In the genomic region with DNA sequence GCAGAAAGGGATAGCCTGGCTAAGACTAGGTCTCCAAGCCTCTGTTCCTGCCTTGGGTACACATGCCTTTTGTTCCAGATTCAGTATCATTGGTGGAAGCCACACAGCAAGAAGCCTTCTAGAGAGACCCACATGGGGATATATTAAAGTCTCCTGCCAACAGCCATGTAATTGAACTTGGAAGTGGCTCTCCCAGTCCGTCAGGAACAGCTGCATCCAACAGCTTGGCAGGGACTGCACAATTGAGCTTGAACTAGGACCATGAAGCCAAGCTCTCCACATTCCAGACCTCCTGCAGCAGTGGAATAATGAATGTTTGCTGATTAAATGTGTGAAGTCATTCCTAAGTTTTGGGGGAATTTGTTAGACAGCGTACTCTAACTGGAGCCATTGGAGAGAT, we compare ENCODE assay signal across 18 mouse cellular contexts.
DNase-seq lines count a peak whose midpoint lies in the region; ATAC-seq and TF ChIP-seq lines count a peak whose summit lies in the region.
"Had no signal": no experiment of that assay in that cellular context is flagged by ENCODE, and none has a peak within 500 bp of the region (broad histone marks: within the 10 kb centered on the region; RNA-seq: fewer than 3 reads in every experiment).

No protein-coding gene starts in this region.

- H3K36me3 ChIP-seq in hindbrain, embryonic 16.5 days (ENCODE audit: control insufficient read depth, insufficient read depth, low read length), result no peaks in the 10 kb centered on the region
- H3K36me3 ChIP-seq in hindbrain, embryonic 13.5 days, result no peaks in the 10 kb centered on the region
- H3K36me3 ChIP-seq in lung, postnatal 0 days (ENCODE audit: insufficient read depth, low read length), result no peaks in the 10 kb centered on the region
- no peaks in the 10 kb centered on the region for H3K36me3 ChIP-seq in intestine, postnatal 0 days (ENCODE audit: control insufficient read depth, insufficient read depth)
- H3K36me3 ChIP-seq: forebrain, embryonic 12.5 days; limb, embryonic 12.5 days; liver, embryonic 12.5 days; lung, embryonic 15.5 days had no signal

- no peak for TF ChIP-seq CTCF in lung, postnatal 0 days (IDR thresholded peaks at IDR 0.05)
- TF ChIP-seq CTCF in intestine, postnatal 0 days (IDR thresholded peaks at IDR 0.05; ENCODE audit: low read depth), result no peak

- peak; percentile 48; the same call in 1 of the 2 replicates for ATAC-seq in hindbrain, embryonic 16.5 days
- no peak for ATAC-seq in hindbrain, embryonic 13.5 days (ENCODE audit: low FRiP score)
- ATAC-seq in lung, postnatal 0 days, result no peak
- ATAC-seq in intestine, postnatal 0 days, result no peak
- ATAC-seq: liver, embryonic 12.5 days; midbrain, embryonic 16.5 days had no signal

- H3K4me2 ChIP-seq in hindbrain, embryonic 16.5 days (ENCODE audit: low read length), result no peak overlapping the region
- no peak overlapping the region for H3K4me2 ChIP-seq in hindbrain, embryonic 13.5 days
- no peak overlapping the region for H3K4me2 ChIP-seq in lung, postnatal 0 days (replicated peaks; ENCODE audit: low read depth, low read length)
- H3K4me2 ChIP-seq in intestine, postnatal 0 days (replicated peaks; ENCODE audit: low read depth), result no peak overlapping the region
- H3K4me2 ChIP-seq: forebrain, embryonic 12.5 days; limb, embryonic 12.5 days; liver, embryonic 12.5 days; lung, embryonic 15.5 days had no signal

- no peaks in the 10 kb centered on the region; the same call in none of the 2 replicates for H3K27me3 ChIP-seq in hindbrain, embryonic 16.5 days (replicated peaks; ENCODE audit: control insufficient read depth, insufficient read depth, low read length)
- peaks cover 34% of the 10 kb centered on the region for H3K27me3 ChIP-seq in hindbrain, embryonic 13.5 days
- no peaks in the 10 kb centered on the region for H3K27me3 ChIP-seq in lung, postnatal 0 days (replicated peaks; ENCODE audit: insufficient read depth, low read length)
- no peaks in the 10 kb centered on the region for H3K27me3 ChIP-seq in intestine, postnatal 0 days (replicated peaks; ENCODE audit: control insufficient read depth, insufficient read depth, low read length)
- H3K27me3 ChIP-seq: forebrain, embryonic 12.5 days; limb, embryonic 12.5 days; liver, embryonic 12.5 days; lung, embryonic 15.5 days had no signal

- no peaks in the 10 kb centered on the region for H3K9me3 ChIP-seq in hindbrain, embryonic 16.5 days (ENCODE audit: control insufficient read depth, low read length)
- H3K9me3 ChIP-seq in hindbrain, embryonic 13.5 days, result no peaks in the 10 kb centered on the region
- H3K9me3 ChIP-seq in lung, postnatal 0 days (ENCODE audit: low read length), result no peaks in the 10 kb centered on the region
- H3K9me3 ChIP-seq in intestine, postnatal 0 days (ENCODE audit: control insufficient read depth), result no peaks in the 10 kb centered on the region
- H3K9me3 ChIP-seq: forebrain, embryonic 12.5 days; limb, embryonic 12.5 days; liver, embryonic 12.5 days; lung, embryonic 15.5 days had no signal

- TF ChIP-seq EP300 in lung, postnatal 0 days (IDR thresholded peaks at IDR 0.05), result no peak

- H3K27ac ChIP-seq in hindbrain, embryonic 16.5 days (ENCODE audit: low read depth, low read length), result no peak overlapping the region
- no peak overlapping the region for H3K27ac ChIP-seq in hindbrain, embryonic 13.5 days
- no peak overlapping the region for H3K27ac ChIP-seq in lung, postnatal 0 days (ENCODE audit: low read length)
- H3K27ac ChIP-seq in intestine, postnatal 0 days (ENCODE audit: low read depth, low read length), result no peak overlapping the region
- H3K27ac ChIP-seq: forebrain, embryonic 12.5 days; layer of hippocampus, adult 2 months; limb, embryonic 12.5 days; liver, embryonic 12.5 days; lung, embryonic 15.5 days had no signal

- no peak overlapping the region for H3K9ac ChIP-seq in hindbrain, embryonic 16.5 days (ENCODE audit: low read depth, low read length)
- no peak overlapping the region for H3K9ac ChIP-seq in hindbrain, embryonic 13.5 days
- no peak overlapping the region for H3K9ac ChIP-seq in lung, postnatal 0 days (replicated peaks; ENCODE audit: low read depth)
- H3K9ac ChIP-seq in intestine, postnatal 0 days (ENCODE audit: low read depth, low read length), result no peak overlapping the region
- H3K9ac ChIP-seq: forebrain, embryonic 12.5 days; limb, embryonic 12.5 days; liver, embryonic 12.5 days; lung, embryonic 15.5 days had no signal

- H3K4me3 ChIP-seq in hindbrain, embryonic 16.5 days (ENCODE audit: low read length), result no peak overlapping the region
- no peak overlapping the region for H3K4me3 ChIP-seq in hindbrain, embryonic 13.5 days
- H3K4me3 ChIP-seq in lung, postnatal 0 days (ENCODE audit: low read depth, low read length), result no peak overlapping the region
- no peak overlapping the region for H3K4me3 ChIP-seq in intestine, postnatal 0 days (ENCODE audit: low read depth, low read length)
- H3K4me3 ChIP-seq: forebrain, embryonic 12.5 days; layer of hippocampus, adult 2 months; limb, embryonic 12.5 days; liver, embryonic 12.5 days; lung, embryonic 15.5 days had no signal

- intact Hi-C loops in gastrocnemius, postnatal 14 days (cut with DNase I; ENCODE audit: low total_unique reads), result no loop called here

- 51% methylated on average over 2 of the region's 2 CpGs for WGBS in hindbrain, embryonic 16.5 days
- 64% methylated on average over 2 of the region's 2 CpGs for WGBS in hindbrain, embryonic 13.5 days
- 51% methylated on average over 2 of the region's 2 CpGs for WGBS in lung, postnatal 0 days
- WGBS in intestine, postnatal 0 days, result 78% methylated on average over 2 of the region's 2 CpGs

- peak; percentile 12 for DNase-seq in gastrocnemius, postnatal 14 days
- DNase-seq in gastrocnemius, postnatal 25 days, result no peak
- peak; percentile 5 for DNase-seq in lung, postnatal 0 days (ENCODE audit: low spot score)
- DNase-seq in lung, postnatal 25 days (ENCODE audit: low spot score), result no peak
- peak; percentile 5 for DNase-seq in telencephalon, adult 2 months (ENCODE audit: low read depth, low spot score)
- DNase-seq: kidney, adult 2 months; kidney, postnatal 10 days; right cerebral cortex, postnatal 14 days; thymus, adult 2 months had no signal

- H3K4me1 ChIP-seq in hindbrain, embryonic 16.5 days (ENCODE audit: control insufficient read depth, insufficient read depth, low read depth, low read length), result peaks cover 5% of the 10 kb centered on the region
- peaks cover 26% of the 10 kb centered on the region for H3K4me1 ChIP-seq in hindbrain, embryonic 13.5 days (replicated peaks)
- no peaks in the 10 kb centered on the region for H3K4me1 ChIP-seq in lung, postnatal 0 days (ENCODE audit: insufficient read depth, low read depth, low read length)
- H3K4me1 ChIP-seq in intestine, postnatal 0 days (replicated peaks; ENCODE audit: control insufficient read depth, insufficient read depth, low read length), result no peaks in the 10 kb centered on the region
- H3K4me1 ChIP-seq: limb, embryonic 12.5 days; liver, embryonic 12.5 days; lung, embryonic 15.5 days had no signal

Comparison
In these comparisons a context has a peak if more than half of its experiments do, and no peak if none do; other contexts are left out.
1. DNase-seq: peak in gastrocnemius, postnatal 14 days (single experiment), lung, postnatal 0 days (single experiment) and telencephalon, adult 2 months (single experiment); none in gastrocnemius, postnatal 25 days (single experiment) and lung, postnatal 25 days (single experiment).